Comparison of ENCODE assay signal across 8 mouse cellular contexts in genomic region chr14:20640644-20641437, GRCm38 (mm10). TPM values are rescaled to one million over a fixed set of nuclear protein-coding genes. Genes with fewer than 3 reads are reported as not detected.
DNase-seq lines count a peak whose midpoint lies in the region; ATAC-seq and TF ChIP-seq lines count a peak whose summit lies in the region.

Usp54 (minus strand) TSS chr14:20641063.

- peak; percentile 84 for TF ChIP-seq EP300 in lung, postnatal 0 days (IDR thresholded peaks at IDR 0.05)

- H3K9ac ChIP-seq in lung, postnatal 0 days (replicated peaks; ENCODE audit: low read depth): peak within 1 kb of the TSS; percentile 95

- under 1% methylated on average over 73 of the region's 73 CpGs for WGBS in hindbrain, embryonic 10.5 days
- under 1% methylated on average over 69 of the region's 73 CpGs for WGBS in lung, postnatal 0 days

- H3K36me3 ChIP-seq in hindbrain, embryonic 10.5 days: no peaks in the 10 kb centered on the region
- H3K36me3 ChIP-seq in lung, postnatal 0 days (ENCODE audit: insufficient read depth, low read length): no peaks in the 10 kb centered on the region

- peak within 1 kb of the TSS; percentile 93 for H3K4me3 ChIP-seq in hindbrain, embryonic 10.5 days
- H3K4me3 ChIP-seq in lung, postnatal 0 days (ENCODE audit: low read depth, low read length): peak within 1 kb of the TSS; percentile 77

- no peaks in the 10 kb centered on the region for H3K9me3 ChIP-seq in hindbrain, embryonic 10.5 days
- no peaks in the 10 kb centered on the region for H3K9me3 ChIP-seq in lung, postnatal 0 days (ENCODE audit: low read length)

- peak; percentile 32 for TF ChIP-seq CTCF in lung, postnatal 0 days (IDR thresholded peaks at IDR 0.05)

- H3K4me2 ChIP-seq in lung, postnatal 0 days (replicated peaks; ENCODE audit: low read depth, low read length): peak within 1 kb of the TSS; percentile 85

- DNase-seq in MEL-GATA-1-ER (ENCODE audit: extremely low read depth, low read depth): peak; percentile 93
- DNase-seq in cerebellum, adult 8-10 months: peak; percentile 95
- DNase-seq in hindbrain, embryonic 10.5 days (ENCODE audit: low spot score): peak; percentile 97
- peak; percentile 97 for DNase-seq in layer of hippocampus, adult 9-11 months
- DNase-seq in lung, postnatal 0 days (ENCODE audit: low spot score): peak; percentile 99
- peak; percentile 94 for DNase-seq in ovary, postnatal 14 days (ENCODE audit: low spot score)
- DNase-seq in thymus, postnatal 14 days: peak; percentile 100

- peaks cover 18% of the 10 kb centered on the region for H3K4me1 ChIP-seq in hindbrain, embryonic 10.5 days (replicated peaks)
- peaks cover 2% of the 10 kb centered on the region; the same call in 1 of the 2 replicates for H3K4me1 ChIP-seq in lung, postnatal 0 days (ENCODE audit: insufficient read depth, low read depth, low read length)

- peak within 1 kb of the TSS; percentile 97 for H3K27ac ChIP-seq in hindbrain, embryonic 10.5 days
- H3K27ac ChIP-seq in lung, postnatal 0 days (ENCODE audit: low read length): peak within 1 kb of the TSS; percentile 96

- ATAC-seq in frontal cortex, adult (ENCODE audit: low TSS enrichment): peak; percentile 99
- ATAC-seq in lung, postnatal 0 days: peak; percentile 99

- no peaks in the 10 kb centered on the region for H3K27me3 ChIP-seq in hindbrain, embryonic 10.5 days (ENCODE audit: insufficient read depth, poor library complexity, severe bottlenecking)
- no peaks in the 10 kb centered on the region for H3K27me3 ChIP-seq in lung, postnatal 0 days (replicated peaks; ENCODE audit: insufficient read depth, low read length)

RNA-seq across cellular contexts. Expression of gene Usp54, which starts in this region (rescaled TPM):
- polyA plus RNA-seq in hindbrain, embryonic 10.5 days (2016; fragmentation: Nextera tagmentation; extraction: Ambion mirVana): 12.7 and 14.0 TPM in 2 replicates
- 3.9 and 5.0 TPM in 2 replicates for polyA plus RNA-seq in lung, postnatal 0 days (2015; fragmentation: Nextera tagmentation; extraction: Ambion mirVana)

Comparison
In these comparisons a context has a peak if more than half of its experiments do, and no peak if none do; other contexts are left out.
1. Peak in every context shown above with its lines: DNase-seq, ATAC-seq, H3K4me3 ChIP-seq and H3K27ac ChIP-seq.